Mouse (Mus musculus) erythroblast, embryonic 14.5 days (primary cell): ENCODE results near the gene Coro2a.

Source experiments
- GATA1 ChIP-seq: IDR thresholded peaks from 2 replicates; pipeline ENCODE4 v1.6.1; 2012; ENCODE audit warnings: low read length, inconsistent platforms, mixed read lengths
- TAL1 ChIP-seq: IDR thresholded peaks from 3 replicates; pipeline ENCODE4 v1.6.1; 2012; ENCODE audit warnings: low read length, inconsistent platforms, mixed read lengths

DNA sequence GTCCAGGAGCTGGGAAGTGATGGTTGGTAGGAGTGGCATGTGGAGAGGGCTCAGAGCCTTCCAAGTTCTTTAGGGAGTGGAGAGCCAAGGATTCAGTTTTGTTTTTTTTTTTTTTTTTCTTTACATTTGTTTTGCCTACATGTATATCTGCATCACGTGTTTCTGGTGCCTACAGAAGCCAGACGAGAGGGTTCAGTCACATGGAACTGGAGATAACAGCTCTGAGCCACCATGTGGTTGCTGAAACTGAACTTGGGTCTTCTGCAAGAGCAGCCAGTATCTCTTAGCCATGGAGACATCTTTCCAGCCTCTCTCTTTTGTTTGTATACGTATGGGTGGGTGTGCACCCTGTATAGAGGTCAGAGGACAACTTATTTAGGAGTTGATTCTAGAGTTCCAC is 98.1 kb downstream of the Coro2a start:
- no peak for TF ChIP-seq GATA1
- no peak for TF ChIP-seq TAL1
